Mouse (Mus musculus) forebrain, postnatal 0 days (tissue): ENCODE data around the gene Oas1d. TPM values are rescaled to one million over a fixed set of nuclear protein-coding genes. Genes with fewer than 3 reads are reported as not detected.
"Not testable (repeated sequence)": the region's sequence is repeated elsewhere in the genome, so short reads cannot be mapped to it uniquely, and the experiment has no call there.

Experiments used
- ATAC-seq: fragments of 200-750 bp; cut with Nextera tagmentation; 2 replicates; pipeline ENCODE4 v1.8.0; 2017; ENCODE audit warnings: mild to moderate bottlenecking, moderate library complexity
- DNase-seq: peaks from one replicate; pipeline ENCODE4 v3.0.0-alpha.2; 2015
- H3K27ac ChIP-seq: fragments of 300-500 bp; sonication (generic); 2 replicates; pipeline ENCODE4 v1.5.1; 2014; ENCODE audit warnings: low read depth, mild to moderate bottlenecking, antibody characterized with exemption, low read length, moderate library complexity, mixed read lengths
- H3K27me3 ChIP-seq: fragments of 300-500 bp; sonication (generic); 2 replicates; pipeline ENCODE4 v1.6.1; 2014; ENCODE audit warnings: mild to moderate bottlenecking, low read length, mixed read lengths; ENCODE audit not compliant: insufficient read depth
- H3K36me3 ChIP-seq: fragments of 300-500 bp; sonication (generic); 2 replicates; pipeline ENCODE4 v1.6.1; 2014; ENCODE audit warnings: mild to moderate bottlenecking, moderate library complexity; ENCODE audit not compliant: insufficient read depth
- H3K4me1 ChIP-seq: fragments of 300-500 bp; sonication (generic); 2 replicates; pipeline ENCODE4 v1.6.1; 2014; ENCODE audit warnings: antibody characterized with exemption; ENCODE audit not compliant: insufficient read depth
- H3K4me2 ChIP-seq: fragments of 300-500 bp; sonication (generic); 2 replicates; pipeline ENCODE4 v1.6.1; 2014; ENCODE audit warnings: low read depth, mild to moderate bottlenecking, moderate library complexity
- H3K4me3 ChIP-seq: fragments of 300-500 bp; sonication (generic); 2 replicates; pipeline ENCODE4 v1.5.1; 2014; ENCODE audit warnings: low read depth, low read length, mixed read lengths
- H3K9ac ChIP-seq: fragments of 300-500 bp; sonication (generic); 2 replicates; pipeline ENCODE4 v1.6.1; 2014; ENCODE audit warnings: mild to moderate bottlenecking
- H3K9me3 ChIP-seq: fragments of 300-500 bp; sonication (generic); 2 replicates; pipeline ENCODE4 v1.6.1; 2016; ENCODE audit warnings: low read length
- CTCF ChIP-seq: sonication (generic); IDR thresholded peaks from 2 replicates; pipeline ENCODE4 v1.5.1; 2016; ENCODE audit warnings: antibody characterized with exemption, control low read depth, low read depth
- WGBS: fragments of 180-500 bp; shearing (Covaris S2); extraction: QIAGEN DNeasy Blood & Tissue Kit; methylation state at CpG from one replicate; pipeline ENCODE4 v1.1.7; 2014; 5-methylcytosine and 5-hydroxymethylcytosine counted together
- polyA plus RNA-seq: library from polyadenylated mRNA; unstranded; fragments of >200 nt; fragmentation: Nextera tagmentation; extraction: Ambion mirVana; gene quantifications from 2 replicates; pipeline ENCODE4 v1.2.1, GENCODE M21; 2015
- total RNA-seq: library from RNA; depleted of rRNA; stranded (reverse); fragments of >200 nt; gene quantifications from 2 replicates; pipeline ENCODE4 v1.2.3, GENCODE M21; 2014

Gene Oas1d
- total and polyA plus RNA-seq, 2 experiments from 2014 or later: 0.41 to 0.48 TPM

DNA sequence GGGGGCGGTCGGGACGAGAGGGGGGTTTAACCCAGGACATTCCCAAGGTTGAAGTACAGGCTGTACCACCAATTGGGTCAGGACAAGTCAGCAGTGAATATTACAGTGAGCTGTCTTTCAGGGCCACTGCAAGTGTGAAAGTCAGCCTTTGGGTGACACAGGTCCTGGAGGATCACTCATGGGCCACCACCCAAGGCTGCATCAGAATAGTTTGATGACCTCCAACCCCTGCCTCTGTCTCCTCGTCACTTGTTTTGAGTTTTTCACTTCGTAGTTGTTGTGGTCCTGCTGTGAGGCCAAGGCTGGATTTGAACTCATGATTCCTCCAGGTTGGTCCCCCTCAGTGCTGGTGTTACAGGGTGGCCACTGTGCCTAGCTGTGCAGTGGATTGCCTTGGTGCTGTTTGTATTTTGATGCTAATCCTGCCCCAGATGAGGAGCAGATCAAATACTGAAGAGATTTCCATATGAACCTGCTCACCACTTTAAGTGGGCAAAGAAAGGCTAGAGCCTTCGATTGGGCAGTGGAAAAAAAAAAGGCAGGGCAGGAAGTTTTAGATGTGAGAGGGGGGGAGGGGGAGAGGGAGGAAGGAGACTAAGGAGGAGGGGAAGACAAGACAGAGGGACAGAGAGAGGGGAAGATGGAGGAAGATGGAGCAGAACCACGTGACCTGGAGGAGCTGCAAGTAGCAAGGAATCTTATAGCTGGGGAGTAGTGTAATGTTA is 6.0 kb upstream of the Oas1d start:
- no peaks in the 10 kb centered on the region for H3K36me3 ChIP-seq
- DNase-seq (no peak), ATAC-seq (no peak)
- H3K4me3 ChIP-seq: no peak overlapping the region
- H3K4me1 ChIP-seq: no peaks in the 10 kb centered on the region
- no peaks in the 10 kb centered on the region for H3K27me3 ChIP-seq
- no peaks in the 10 kb centered on the region for H3K9me3 ChIP-seq
- TF ChIP-seq CTCF: no peak
- WGBS: 56% methylated on average over 7 of the region's 7 CpGs
- H3K9ac ChIP-seq: no peak overlapping the region
- no peak overlapping the region for H3K4me2 ChIP-seq
- no peak overlapping the region for H3K27ac ChIP-seq

- H3K27ac ChIP-seq, H3K27me3 ChIP-seq, H3K4me1 ChIP-seq, H3K9ac ChIP-seq, DNase-seq, ATAC-seq, H3K4me3 ChIP-seq, H3K4me2 ChIP-seq, H3K36me3 ChIP-seq, H3K9me3 ChIP-seq: not testable (repeated sequence)
- WGBS: 75% methylated on average over 2 of the region's 2 CpGs
Measured at GRCm38 (mm10) chr5:120919156-120919935, 5.0 kb downstream of the Oas1d start.

DNA sequence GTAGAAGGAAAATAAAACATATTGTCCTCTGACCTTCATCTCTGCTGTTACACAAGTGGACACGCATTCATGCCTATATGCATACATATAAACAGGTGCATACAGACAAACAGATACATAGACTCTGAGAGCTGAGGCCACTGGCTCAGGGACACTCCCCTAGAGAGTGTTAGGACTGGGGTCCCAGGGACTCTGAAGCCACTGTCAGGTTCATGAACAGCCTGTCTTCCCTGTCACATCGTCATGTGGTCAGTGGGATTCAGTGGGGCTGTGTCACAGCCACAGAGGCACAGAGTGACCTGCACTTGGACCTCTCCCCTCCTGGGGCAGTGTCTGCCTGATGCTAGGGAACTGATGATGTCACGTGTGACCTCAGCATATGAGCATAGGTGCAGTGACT is 6.0 kb downstream of the Oas1d start:
- TF ChIP-seq CTCF: no peak
- H3K27me3 ChIP-seq: no peaks in the 10 kb centered on the region
- ATAC-seq (no peak), DNase-seq (no peak)
- no peak overlapping the region for H3K4me3 ChIP-seq
- H3K4me1 ChIP-seq: no peaks in the 10 kb centered on the region
- no peaks in the 10 kb centered on the region for H3K9me3 ChIP-seq
- H3K36me3 ChIP-seq: no peaks in the 10 kb centered on the region
- no peak overlapping the region for H3K4me2 ChIP-seq
- no peak overlapping the region for H3K9ac ChIP-seq
- no peak overlapping the region for H3K27ac ChIP-seq
- WGBS: 79% methylated on average over 3 of the region's 3 CpGs

- no peak overlapping the region for H3K4me3 ChIP-seq
- 82% methylated on average over 4 of the region's 4 CpGs for WGBS
- H3K4me1 ChIP-seq: no peaks in the 10 kb centered on the region
- DNase-seq (no peak), ATAC-seq (no peak)
- H3K36me3 ChIP-seq: no peaks in the 10 kb centered on the region
- no peak for TF ChIP-seq CTCF
- no peaks in the 10 kb centered on the region for H3K27me3 ChIP-seq
- no peak overlapping the region for H3K4me2 ChIP-seq
- H3K9ac ChIP-seq: no peak overlapping the region
- H3K27ac ChIP-seq: no peak overlapping the region
- no peaks in the 10 kb centered on the region for H3K9me3 ChIP-seq
Measured at GRCm38 (mm10) chr5:120923969-120924368, 9.6 kb downstream of the Oas1d start.

GRCm38 (mm10) chr5:120924520-120924919 is 10.2 kb downstream of the Oas1d start:
- not testable (repeated sequence) for H3K27ac ChIP-seq, H3K9ac ChIP-seq, DNase-seq, H3K4me1 ChIP-seq, H3K27me3 ChIP-seq, H3K9me3 ChIP-seq, H3K36me3 ChIP-seq, H3K4me3 ChIP-seq, ATAC-seq, H3K4me2 ChIP-seq
- WGBS: 86% methylated on average over 4 of the region's 4 CpGs

- not testable (repeated sequence) for H3K4me1 ChIP-seq, H3K9ac ChIP-seq, H3K4me3 ChIP-seq, H3K27me3 ChIP-seq, DNase-seq, H3K9me3 ChIP-seq, H3K36me3 ChIP-seq, H3K27ac ChIP-seq, H3K4me2 ChIP-seq, ATAC-seq
- 62% methylated on average over 2 of the region's 2 CpGs for WGBS
Measured at GRCm38 (mm10) chr5:120926311-120926710, 12.0 kb downstream of the Oas1d start.

GRCm38 (mm10) chr5:120927036-120927435 is 12.7 kb downstream of the Oas1d start:
- WGBS: 7% methylated on average over 1 of the region's 1 CpGs
- H3K36me3 ChIP-seq: no peaks in the 10 kb centered on the region
- H3K4me1 ChIP-seq: no peaks in the 10 kb centered on the region
- TF ChIP-seq CTCF: peak; percentile 61
- DNase-seq (no peak), ATAC-seq (no peak)
- H3K4me3 ChIP-seq: no peak overlapping the region
- H3K27ac ChIP-seq: no peak overlapping the region
- no peak overlapping the region for H3K9ac ChIP-seq
- H3K9me3 ChIP-seq: no peaks in the 10 kb centered on the region
- no peaks in the 10 kb centered on the region for H3K27me3 ChIP-seq
- H3K4me2 ChIP-seq: no peak overlapping the region
